Mouse (Mus musculus): ENCODE measurements around the gene Lmntd1.
"Not testable (repeated sequence)": the region's sequence is repeated elsewhere in the genome, so short reads cannot be mapped to it uniquely, and the experiment has no call there.

The Lmntd1 gene

GRCm38 (mm10) chr6:145339956-145340656 is 274.0 kb downstream of the Lmntd1 start:
- peak; percentile 81 to 85 for DNase-seq

DNA sequence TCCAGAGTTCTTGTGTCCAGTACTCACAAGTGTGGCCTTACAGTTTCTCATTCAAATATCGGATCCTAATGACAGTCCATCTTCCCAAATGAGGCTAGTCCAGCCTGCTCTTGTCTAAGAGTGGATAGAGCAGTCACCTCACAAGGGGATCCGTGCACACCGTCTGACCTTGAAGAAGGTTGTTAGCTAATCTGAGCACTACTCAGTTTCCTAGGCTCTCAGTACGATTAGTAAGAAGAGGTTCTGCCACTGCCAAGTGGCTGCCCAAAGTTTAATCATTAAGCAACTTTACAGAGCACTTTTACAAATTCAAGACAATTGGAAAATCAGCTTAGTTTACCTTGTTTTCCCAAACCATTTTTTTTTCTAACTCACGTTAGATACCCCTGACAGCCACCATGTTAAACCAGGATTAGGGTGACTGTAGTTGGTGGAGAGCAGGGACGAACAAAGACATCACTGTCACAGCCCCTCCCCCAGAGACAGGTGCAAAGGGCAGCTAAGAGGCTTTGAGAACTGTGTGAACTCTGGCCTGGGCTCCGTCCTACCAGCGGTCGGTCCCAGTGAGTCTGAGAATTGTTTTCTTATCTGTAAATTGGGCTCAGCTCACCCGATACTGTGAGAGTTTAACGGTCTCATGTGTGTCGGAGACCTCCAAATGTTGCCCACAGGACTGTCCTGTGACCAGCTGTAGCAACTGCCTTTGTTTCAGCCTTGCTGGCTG is 275.4 kb downstream of the Lmntd1 start:
- no peak for DNase-seq

- DNase-seq, result not testable (repeated sequence)
Observed at GRCm38 (mm10) chr6:145337521-145337920, 276.6 kb downstream of the Lmntd1 start.

DNA sequence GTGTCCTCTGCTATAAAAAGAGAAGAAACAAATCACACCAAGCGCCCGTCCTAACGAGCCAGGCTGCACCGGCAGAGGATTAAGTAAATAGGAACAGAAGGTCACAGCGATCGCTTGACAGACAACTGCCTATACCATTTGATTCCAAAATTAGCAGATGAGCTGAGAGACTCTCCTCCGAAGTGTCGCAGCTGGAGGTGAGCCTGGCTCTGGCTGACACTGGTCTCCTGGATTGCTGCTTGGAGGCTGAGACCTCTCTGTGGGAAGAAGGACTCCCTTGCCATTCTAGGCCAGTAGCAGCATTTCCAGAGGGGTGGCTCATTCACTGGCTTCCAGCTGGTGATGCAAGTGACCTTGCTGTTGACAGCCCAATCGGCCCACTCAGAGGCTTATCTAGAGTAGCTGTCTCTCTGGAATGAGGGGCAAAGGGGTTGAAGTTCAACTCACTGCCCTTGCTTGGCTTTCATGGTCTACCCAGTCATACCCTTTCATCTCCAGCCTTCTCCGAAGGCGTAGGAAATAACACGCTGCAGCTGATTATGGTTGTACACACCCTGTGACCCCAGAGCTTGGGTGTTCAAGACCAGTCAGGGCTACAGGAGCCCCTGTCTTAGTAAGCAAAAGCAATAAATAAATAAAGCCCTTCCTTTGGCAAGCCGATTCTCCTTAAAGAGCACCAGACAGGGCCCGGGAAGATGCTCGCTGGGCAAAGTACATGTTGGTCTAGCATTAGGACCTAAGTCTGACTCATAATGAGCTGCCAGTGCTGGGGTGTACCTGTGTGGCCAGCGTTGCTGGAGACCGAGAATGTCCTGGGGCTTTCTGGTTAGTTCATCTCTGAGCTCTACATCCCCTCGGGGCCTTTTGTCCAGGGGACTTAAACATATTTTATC is 278.0 kb downstream of the Lmntd1 start:
- DNase-seq, result no peak

- DNase-seq, result no peak
Observed at GRCm38 (mm10) chr6:145334211-145334610, 279.9 kb downstream of the Lmntd1 start.

DNA sequence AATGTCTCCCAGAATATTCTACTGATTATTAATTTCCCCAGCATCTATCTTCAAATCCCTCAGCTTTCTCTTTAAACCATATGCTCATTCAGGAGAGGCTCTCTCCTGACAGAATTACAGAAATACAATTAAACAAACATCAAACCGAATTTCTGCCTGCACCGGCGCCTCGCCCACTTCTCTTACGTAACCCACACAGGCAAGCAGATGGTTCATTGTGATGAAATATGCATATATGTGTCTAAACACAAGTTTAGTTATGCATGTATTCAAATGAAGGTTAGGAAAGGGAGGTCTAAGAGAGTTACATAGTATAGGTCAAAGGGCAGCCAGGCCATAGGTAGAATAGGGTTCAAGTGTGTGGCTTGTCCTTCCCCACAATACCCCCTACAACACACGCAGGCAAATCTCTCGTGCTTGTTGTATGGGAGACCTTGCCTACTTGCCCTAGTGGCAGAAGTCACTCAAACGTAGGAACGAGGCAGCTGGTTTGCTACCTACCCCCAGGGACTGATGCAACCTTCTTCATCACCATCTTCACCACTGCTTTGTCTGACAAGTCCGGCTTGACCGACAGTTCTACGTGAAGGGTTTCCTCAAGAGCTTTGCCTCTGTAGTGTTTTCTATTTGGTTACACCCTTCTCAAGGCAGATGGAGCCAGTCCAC is 287.8 kb downstream of the Lmntd1 start:
- DNase-seq, result no peak

GRCm38 (mm10) chr6:145325095-145325494 is 289.0 kb downstream of the Lmntd1 start:
- no peak for DNase-seq

GRCm38 (mm10) chr6:145324470-145324869 is 289.6 kb downstream of the Lmntd1 start:
- no peak for DNase-seq

DNA sequence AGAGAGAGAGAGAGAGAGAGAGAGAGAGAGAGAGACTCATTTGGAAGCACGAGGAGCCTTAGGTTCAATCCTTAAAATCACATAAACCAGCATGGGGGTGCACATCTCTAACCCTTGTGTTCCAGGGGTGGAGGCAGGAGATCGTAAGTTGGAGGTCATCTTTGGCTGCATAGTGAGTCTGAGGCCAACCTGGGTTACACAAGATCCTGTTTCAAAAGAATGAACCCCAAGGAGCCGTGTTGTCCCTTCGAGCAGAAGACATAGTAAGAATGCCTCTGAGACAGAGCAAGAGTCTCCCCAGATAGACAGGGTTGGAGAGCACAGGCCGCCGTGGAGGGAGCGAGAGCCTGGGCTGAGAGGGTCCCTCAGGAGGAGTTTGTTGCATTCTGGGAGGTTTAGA is 291.9 kb downstream of the Lmntd1 start:
- no peak for DNase-seq

DNA sequence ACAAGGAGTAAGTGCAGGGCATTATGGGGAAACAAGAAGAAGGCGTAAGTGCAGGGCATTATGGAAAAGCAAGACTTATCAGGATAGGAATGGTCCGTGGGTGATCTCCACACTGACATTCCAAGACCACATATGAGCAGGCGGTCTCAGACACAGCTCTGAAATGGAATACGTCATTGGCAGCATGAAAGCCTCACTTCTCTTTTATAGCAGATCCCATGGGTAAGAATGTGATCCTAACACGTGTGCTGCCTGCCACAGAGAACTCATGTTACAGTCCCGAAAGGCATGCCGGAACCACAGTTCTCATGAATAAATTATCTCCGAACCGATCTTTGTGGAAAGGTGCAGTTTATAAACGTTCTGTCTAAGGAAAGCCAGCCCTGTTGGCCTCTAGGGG is 294.0 kb downstream of the Lmntd1 start:
- no peak for DNase-seq
